Mouse (Mus musculus) G1E (cell line): ENCODE measurements around the gene Myo16.

ENCODE experiments used
- CTCF ChIP-seq: IDR thresholded peaks from 2 replicates; pipeline ENCODE4 v1.5.1; 2012; ENCODE audit warnings: low read depth, low read length, inconsistent platforms, mixed read lengths
- GATA1 ChIP-seq: IDR thresholded peaks from 2 replicates; pipeline ENCODE4 v1.6.1; 2012; ENCODE audit warnings: borderline replicate concordance, low read length, inconsistent platforms, mixed read lengths
- TAL1 ChIP-seq: conservative IDR thresholded peaks from 2 replicates; pipeline ENCODE4 v1.6.1; 2012; ENCODE audit warnings: low read depth, low read length, inconsistent platforms, mixed read lengths

- TF ChIP-seq GATA1: no peak
- TF ChIP-seq TAL1: no peak
- TF ChIP-seq CTCF: no peak
Measured at GRCm38 (mm10) chr8:10653282-10653681, 499.6 kb downstream of the Myo16 start.
